Mouse (Mus musculus) testis, adult 2 months (tissue): ENCODE measurements at regions not wholly inside any gene's neighbourhood (a gene's known extent, or its start where the extent isn't known, plus 50 kb on each side); places are given as distances from the start of the nearest gene placed in this dataset.

Experiments used
- H3K27ac ChIP-seq: fragments of 200-500 bp; 2 replicates; pipeline ENCODE4 v1.5.1; 2012; ENCODE audit warnings: low read depth, low read length; ENCODE audit not compliant: control insufficient read depth, insufficient read depth
- H3K27me3 ChIP-seq: fragments of 200-500 bp; 2 replicates; pipeline ENCODE4 v1.6.1; 2012; ENCODE audit warnings: mild to moderate bottlenecking, low read length, moderate library complexity; ENCODE audit not compliant: control insufficient read depth, insufficient read depth
- H3K36me3 ChIP-seq: fragments of 200-500 bp; 2 replicates; pipeline ENCODE4 v1.6.1; 2012; ENCODE audit warnings: mild to moderate bottlenecking, low read length; ENCODE audit not compliant: control insufficient read depth, insufficient read depth
- H3K4me1 ChIP-seq: fragments of 200-500 bp; 2 replicates; pipeline ENCODE4 v1.6.1; 2012; ENCODE audit warnings: low read length; ENCODE audit not compliant: control insufficient read depth, insufficient read depth
- H3K4me3 ChIP-seq: fragments of 200-500 bp; 2 replicates; pipeline ENCODE4 v1.5.1; 2012; ENCODE audit warnings: low read depth, mild to moderate bottlenecking, low read length, moderate library complexity, mixed read lengths; ENCODE audit not compliant: control insufficient read depth
- CTCF ChIP-seq: fragments of 200-500 bp; IDR thresholded peaks from 2 replicates; pipeline ENCODE4 v1.5.1; 2012; ENCODE audit warnings: low read depth, mild to moderate bottlenecking, inconsistent platforms, low read length, moderate library complexity; ENCODE audit not compliant: control insufficient read depth, insufficient read depth, insufficient replicate concordance
- POLR2A ChIP-seq: fragments of 200-500 bp; IDR thresholded peaks from 2 replicates; pipeline ENCODE4 v1.6.1; 2012; ENCODE audit warnings: low read depth, mild to moderate bottlenecking, inconsistent platforms, low read length, moderate library complexity; ENCODE audit not compliant: control insufficient read depth

GRCm38 (mm10) chr1:61050346-61050745 lies 72.6 kb downstream of the Icos start:
- H3K36me3 ChIP-seq = no peaks in the 10 kb centered on the region
- TF ChIP-seq CTCF = no peak
- no peak for TF ChIP-seq POLR2A
- no peaks in the 10 kb centered on the region for H3K27me3 ChIP-seq
- H3K4me3 ChIP-seq = no peak overlapping the region
- no peak overlapping the region for H3K27ac ChIP-seq
- no peaks in the 10 kb centered on the region for H3K4me1 ChIP-seq

- Histone ChIP-seq H3K27me3 (no peaks in the 10 kb centered on the region), H3K27ac (no peak overlapping the region), H3K36me3 (no peaks in the 10 kb centered on the region), H3K4me1 (no peaks in the 10 kb centered on the region), H3K4me3 (no peak overlapping the region)
- TF ChIP-seq CTCF = no peak
- TF ChIP-seq POLR2A = no peak
These were observed 75.9 kb downstream of the Icos start for GRCm38 (mm10) chr1:61053676-61054075.

GRCm38 (mm10) chr1:61054391-61054790 lies 76.7 kb downstream of the Icos start:
- no peaks in the 10 kb centered on the region for H3K27me3 ChIP-seq

GRCm38 (mm10) chr1:61055176-61055575 lies 77.4 kb downstream of the Icos start:
- no peaks in the 10 kb centered on the region for H3K4me1 ChIP-seq
- H3K27ac ChIP-seq = no peak overlapping the region
- peak; percentile 26; the same call in 1 of the 2 replicates for TF ChIP-seq CTCF
- no peak for TF ChIP-seq POLR2A
- no peaks in the 10 kb centered on the region for H3K36me3 ChIP-seq
- H3K4me3 ChIP-seq = no peak overlapping the region
- H3K27me3 ChIP-seq = no peaks in the 10 kb centered on the region

More at GRCm38 (mm10) chr1:61054391-61054790, 76.7 kb downstream of the Icos start:
- no peak overlapping the region for H3K4me3 ChIP-seq
- no peaks in the 10 kb centered on the region for H3K4me1 ChIP-seq
- no peak for TF ChIP-seq CTCF
- TF ChIP-seq POLR2A = no peak
- no peak overlapping the region for H3K27ac ChIP-seq
- no peaks in the 10 kb centered on the region for H3K36me3 ChIP-seq

GRCm38 (mm10) chr1:61059910-61060536 lies 82.3 kb downstream of the Icos start:
- no peak for TF ChIP-seq CTCF
- no peak for TF ChIP-seq POLR2A
- H3K27me3 ChIP-seq = no peaks in the 10 kb centered on the region

GRCm38 (mm10) chr1:61061892-61062460 lies 84.2 kb downstream of the Icos start:
- Histone ChIP-seq H3K36me3 (no peaks in the 10 kb centered on the region), H3K27me3 (no peaks in the 10 kb centered on the region), H3K4me1 (no peaks in the 10 kb centered on the region), H3K4me3 (no peak overlapping the region), H3K27ac (no peak overlapping the region)
- TF ChIP-seq CTCF (no peak), POLR2A (no peak)

More at GRCm38 (mm10) chr1:61059910-61060536, 82.3 kb downstream of the Icos start:
- Histone ChIP-seq H3K4me3 (no peak overlapping the region), H3K36me3 (no peaks in the 10 kb centered on the region), H3K27ac (no peak overlapping the region), H3K4me1 (no peaks in the 10 kb centered on the region)

GRCm38 (mm10) chr1:61068112-61068511 lies 90.4 kb downstream of the Icos start:
- H3K27me3 ChIP-seq = no peaks in the 10 kb centered on the region
- H3K36me3 ChIP-seq = no peaks in the 10 kb centered on the region
- no peak overlapping the region for H3K4me3 ChIP-seq
- no peaks in the 10 kb centered on the region for H3K4me1 ChIP-seq
- no peak overlapping the region for H3K27ac ChIP-seq
- TF ChIP-seq POLR2A (no peak), CTCF (no peak)

GRCm38 (mm10) chr1:61074127-61074526 lies 96.4 kb downstream of the Icos start:
- Histone ChIP-seq H3K27me3 (no peaks in the 10 kb centered on the region), H3K36me3 (no peaks in the 10 kb centered on the region), H3K27ac (no peak overlapping the region), H3K4me1 (no peaks in the 10 kb centered on the region), H3K4me3 (no peak overlapping the region)
- TF ChIP-seq CTCF = no peak
- TF ChIP-seq POLR2A = no peak
